Mouse (Mus musculus): ENCODE data around the gene Pebp1. TPM values are rescaled to one million over a fixed set of nuclear protein-coding genes. Genes with fewer than 3 reads are reported as not detected.
A peak's percentile ranks its signal among the peaks of the same experiment; 100 is the strongest.

Gene Pebp1
- polyA plus RNA-seq, 1 experiment from 2014 or later: 884 TPM

- Histone ChIP-seq H3K9me3 (ENCODE audit: control insufficient read depth, low read length) (no peaks in the 10 kb centered on the region), H3K4me1 (ENCODE audit: control insufficient read depth, insufficient read depth, low read length) (peaks cover 5% of the 10 kb centered on the region; the same call in 1 of the 2 replicates), H3K27me3 (ENCODE audit: control insufficient read depth, insufficient read depth, low read length) (0 out of 2 replicates have a peak, but pooled peaks cover 3% of the 10 kb centered on the region), H3K4me2 (ENCODE audit: low read depth, severe bottlenecking) (peak overlapping the region; percentile 45), H3K36me3 (ENCODE audit: control insufficient read depth, insufficient read depth, low read length) (no peaks in the 10 kb centered on the region), H3K27ac (replicated peaks; ENCODE audit: low read depth, low read length) (no peak overlapping the region), H3K9ac (ENCODE audit: low read length) (no peak overlapping the region), H3K4me3 (ENCODE audit: low read depth, low read length) (peak overlapping the region; percentile 13; the same call in 1 of the 2 replicates)
- DNase-seq (ENCODE audit: low spot score) (peak; percentile 62), ATAC-seq (ENCODE audit: insufficient number of reproducible peaks, low FRiP score, low TSS enrichment, low read depth) (no peak)
- 19% methylated on average over 14 of the region's 14 CpGs for WGBS
These were observed 26.0 kb upstream of the Pebp1 start for GRCm38 (mm10) chr5:117313420-117313819.

GRCm38 (mm10) chr5:117307699-117308098 lies 20.3 kb upstream of the Pebp1 start:
- no peak overlapping the region for H3K27ac ChIP-seq (replicated peaks; ENCODE audit: low read depth, low read length)
- H3K4me3 ChIP-seq (ENCODE audit: low read depth, low read length): no peak overlapping the region
- no peak for ATAC-seq (ENCODE audit: insufficient number of reproducible peaks, low FRiP score, low TSS enrichment, low read depth)
- peak; percentile 75 for DNase-seq (ENCODE audit: low spot score)
- no peaks in the 10 kb centered on the region for H3K36me3 ChIP-seq (ENCODE audit: control insufficient read depth, insufficient read depth, low read length)
- 37% methylated on average over 11 of the region's 11 CpGs for WGBS
- no peak overlapping the region for H3K4me2 ChIP-seq (ENCODE audit: low read depth, severe bottlenecking)
- H3K9me3 ChIP-seq (ENCODE audit: control insufficient read depth, low read length): no peaks in the 10 kb centered on the region
- no peaks in the 10 kb centered on the region for H3K27me3 ChIP-seq (ENCODE audit: control insufficient read depth, insufficient read depth, low read length)
- no peak overlapping the region for H3K9ac ChIP-seq (ENCODE audit: low read length)
- H3K4me1 ChIP-seq (ENCODE audit: control insufficient read depth, insufficient read depth, low read length): no peaks in the 10 kb centered on the region

- no peaks in the 10 kb centered on the region for H3K9me3 ChIP-seq (ENCODE audit: control insufficient read depth, low read length)
- H3K27me3 ChIP-seq (ENCODE audit: control insufficient read depth, insufficient read depth, low read length): no peaks in the 10 kb centered on the region
- no peak overlapping the region for H3K27ac ChIP-seq (replicated peaks; ENCODE audit: low read depth, low read length)
- H3K4me3 ChIP-seq (ENCODE audit: low read depth, low read length): no peak overlapping the region
- no peaks in the 10 kb centered on the region for H3K4me1 ChIP-seq (ENCODE audit: control insufficient read depth, insufficient read depth, low read length)
- no peak overlapping the region for H3K4me2 ChIP-seq (ENCODE audit: low read depth, severe bottlenecking)
- ATAC-seq (ENCODE audit: insufficient number of reproducible peaks, low FRiP score, low TSS enrichment, low read depth) (no peak), DNase-seq (ENCODE audit: low spot score) (no peak)
- no peaks in the 10 kb centered on the region for H3K36me3 ChIP-seq (ENCODE audit: control insufficient read depth, insufficient read depth, low read length)
- 90% methylated on average over 2 of the region's 2 CpGs for WGBS
- H3K9ac ChIP-seq (ENCODE audit: low read length): no peak overlapping the region
These were observed 19.4 kb upstream of the Pebp1 start for GRCm38 (mm10) chr5:117306826-117307225.

- DNase-seq (ENCODE audit: low spot score): no peak
- no peak for ATAC-seq (ENCODE audit: insufficient number of reproducible peaks, low FRiP score, low TSS enrichment, low read depth)
- Histone ChIP-seq H3K9ac (ENCODE audit: low read length) (no peak overlapping the region), H3K4me1 (ENCODE audit: control insufficient read depth, insufficient read depth, low read length) (no peaks in the 10 kb centered on the region), H3K4me3 (ENCODE audit: low read depth, low read length) (no peak overlapping the region), H3K27ac (replicated peaks; ENCODE audit: low read depth, low read length) (no peak overlapping the region), H3K36me3 (ENCODE audit: control insufficient read depth, insufficient read depth, low read length) (no peaks in the 10 kb centered on the region), H3K4me2 (ENCODE audit: low read depth, severe bottlenecking) (no peak overlapping the region), H3K27me3 (ENCODE audit: control insufficient read depth, insufficient read depth, low read length) (no peaks in the 10 kb centered on the region), H3K9me3 (ENCODE audit: control insufficient read depth, low read length) (no peaks in the 10 kb centered on the region)
- 94% methylated on average over 5 of the region's 5 CpGs for WGBS
These were observed 18.3 kb upstream of the Pebp1 start for GRCm38 (mm10) chr5:117305754-117306153.

DNA sequence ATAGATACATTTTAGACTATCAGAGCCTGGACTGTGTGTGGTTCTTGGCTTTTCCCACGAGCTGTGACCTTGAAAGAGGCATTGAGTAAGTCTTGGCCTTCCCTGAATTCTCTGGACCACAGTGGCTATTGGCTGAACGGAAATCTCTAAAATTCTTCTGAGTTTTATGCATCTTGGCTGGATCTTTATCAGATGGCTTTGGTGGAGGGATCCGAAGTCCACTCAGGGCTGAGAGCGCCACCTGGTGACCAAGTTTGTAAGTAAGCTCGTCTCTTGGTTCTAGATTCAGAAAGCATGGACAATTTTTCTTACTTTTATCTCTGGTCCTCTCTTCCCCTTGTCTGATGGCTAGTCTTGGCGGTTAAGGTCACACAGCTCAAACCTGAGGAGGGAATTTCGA lies 17.5 kb upstream of the Pebp1 start:
- WGBS: 80% methylated on average over 7 of the region's 7 CpGs
- DNase-seq (ENCODE audit: low spot score) (peak; percentile 73), ATAC-seq (ENCODE audit: insufficient number of reproducible peaks, low FRiP score, low TSS enrichment, low read depth) (no peak)
- Histone ChIP-seq H3K4me3 (ENCODE audit: low read depth, low read length) (no peak overlapping the region), H3K9ac (ENCODE audit: low read length) (no peak overlapping the region), H3K9me3 (ENCODE audit: control insufficient read depth, low read length) (no peaks in the 10 kb centered on the region), H3K4me1 (ENCODE audit: control insufficient read depth, insufficient read depth, low read length) (no peaks in the 10 kb centered on the region), H3K27me3 (ENCODE audit: control insufficient read depth, insufficient read depth, low read length) (no peaks in the 10 kb centered on the region), H3K36me3 (ENCODE audit: control insufficient read depth, insufficient read depth, low read length) (no peaks in the 10 kb centered on the region), H3K27ac (replicated peaks; ENCODE audit: low read depth, low read length) (no peak overlapping the region), H3K4me2 (ENCODE audit: low read depth, severe bottlenecking) (no peak overlapping the region)

GRCm38 (mm10) chr5:117303691-117304579 lies 16.5 kb upstream of the Pebp1 start:
- 72% methylated on average over 18 of the region's 18 CpGs for WGBS
- no peak overlapping the region for H3K27ac ChIP-seq (replicated peaks; ENCODE audit: low read depth, low read length)
- no peak for ATAC-seq (ENCODE audit: insufficient number of reproducible peaks, low FRiP score, low TSS enrichment, low read depth)

DNA sequence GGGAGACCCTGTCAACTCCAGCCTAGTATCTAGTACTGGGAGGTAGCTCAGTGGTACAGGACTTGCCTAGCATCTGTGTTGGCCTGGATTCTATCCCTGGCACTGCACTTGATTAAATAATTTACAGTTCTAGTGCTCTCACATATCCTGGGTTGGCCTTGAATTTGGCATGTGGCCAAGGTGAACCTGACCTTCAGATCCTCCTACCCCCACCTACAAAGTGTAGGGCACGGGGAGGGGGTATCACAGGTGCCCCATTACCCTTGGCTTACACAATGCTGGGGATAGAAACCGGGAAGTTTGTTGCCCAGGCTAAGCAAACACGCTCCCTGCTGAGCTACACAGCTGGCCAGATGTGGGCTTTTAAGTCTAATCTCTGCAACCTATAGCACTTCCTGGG lies 15.5 kb upstream of the Pebp1 start:
- H3K27me3 ChIP-seq (ENCODE audit: control insufficient read depth, insufficient read depth, low read length): no peaks in the 10 kb centered on the region
- DNase-seq (ENCODE audit: low spot score) (no peak), ATAC-seq (ENCODE audit: insufficient number of reproducible peaks, low FRiP score, low TSS enrichment, low read depth) (no peak)
- WGBS: 80% methylated on average over 3 of the region's 3 CpGs
- no peaks in the 10 kb centered on the region for H3K9me3 ChIP-seq (ENCODE audit: control insufficient read depth, low read length)
- H3K4me2 ChIP-seq (ENCODE audit: low read depth, severe bottlenecking): no peak overlapping the region
- H3K9ac ChIP-seq (ENCODE audit: low read length): no peak overlapping the region
- no peaks in the 10 kb centered on the region for H3K4me1 ChIP-seq (ENCODE audit: control insufficient read depth, insufficient read depth, low read length)
- H3K27ac ChIP-seq (replicated peaks; ENCODE audit: low read depth, low read length): no peak overlapping the region
- H3K36me3 ChIP-seq (ENCODE audit: control insufficient read depth, insufficient read depth, low read length): no peaks in the 10 kb centered on the region
- no peak overlapping the region for H3K4me3 ChIP-seq (ENCODE audit: low read depth, low read length)

More at GRCm38 (mm10) chr5:117303691-117304579, 16.5 kb upstream of the Pebp1 start:
- Histone ChIP-seq H3K4me2 (ENCODE audit: low read depth, severe bottlenecking) (no peak overlapping the region), H3K36me3 (ENCODE audit: control insufficient read depth, insufficient read depth, low read length) (no peaks in the 10 kb centered on the region), H3K4me1 (ENCODE audit: control insufficient read depth, insufficient read depth, low read length) (no peaks in the 10 kb centered on the region), H3K9ac (ENCODE audit: low read length) (no peak overlapping the region), H3K27me3 (ENCODE audit: control insufficient read depth, insufficient read depth, low read length) (no peaks in the 10 kb centered on the region), H3K9me3 (ENCODE audit: control insufficient read depth, low read length) (no peaks in the 10 kb centered on the region), H3K4me3 (ENCODE audit: low read depth, low read length) (no peak overlapping the region)
- no peak for DNase-seq (ENCODE audit: low spot score)

GRCm38 (mm10) chr5:117295011-117295410 lies 7.6 kb upstream of the Pebp1 start:
- Histone ChIP-seq H3K9ac (ENCODE audit: low read length) (no peak overlapping the region), H3K27me3 (ENCODE audit: control insufficient read depth, insufficient read depth, low read length) (no peaks in the 10 kb centered on the region), H3K4me2 (ENCODE audit: low read depth, severe bottlenecking) (no peak overlapping the region), H3K4me3 (ENCODE audit: low read depth, low read length) (no peak overlapping the region), H3K4me1 (ENCODE audit: control insufficient read depth, insufficient read depth, low read length) (no peaks in the 10 kb centered on the region), H3K9me3 (ENCODE audit: control insufficient read depth, low read length) (no peaks in the 10 kb centered on the region), H3K27ac (replicated peaks; ENCODE audit: low read depth, low read length) (no peak overlapping the region), H3K36me3 (ENCODE audit: control insufficient read depth, insufficient read depth, low read length) (no peaks in the 10 kb centered on the region)
- no peak for DNase-seq (ENCODE audit: low spot score)
- no peak for ATAC-seq (ENCODE audit: insufficient number of reproducible peaks, low FRiP score, low TSS enrichment, low read depth)
- WGBS: 93% methylated on average over 8 of the region's 8 CpGs
